Mouse (Mus musculus) left cerebral cortex, postnatal 4 days (tissue): ENCODE data around the gene Cd79b. TPM values are rescaled to one million over a fixed set of nuclear protein-coding genes. Genes with fewer than 3 reads are reported as not detected.

Experiments used
- DNase-seq: peaks from one replicate; pipeline ENCODE4 v3.0.0-alpha.2; 2022
- intact Hi-C: fragments of 180-260 bp; cut with DNase I; formaldehyde crosslinking; loops from one replicate; pipeline ENCODE4 v1.15.1; 2025
- total RNA-seq, 2 experiments: library from RNA; stranded (reverse); gene quantifications; 2 replicates each; pipeline ENCODE4 v1.2.3; 2021

The Cd79b gene
- total RNA-seq, 2 experiments from 2014 or later = 0.30 to 0.98 TPM

GRCm38 (mm10) chr11:106324858-106325257 is 10.3 kb upstream of the Cd79b start:
- intact Hi-C loops = loop anchor here (5.0 to 10.0 kb wide), 2 partner anchors 68 to 70 kb away; partner anchors contain the start of genes Ftsj3 and Psmc5
- DNase-seq = no peak

- DNase-seq = no peak
- intact Hi-C loops = no loop called here
Observed at GRCm38 (mm10) chr11:106318406-106319366, 4.1 kb upstream of the Cd79b start.

- intact Hi-C loops = no loop called here
- no peak for DNase-seq
Observed at GRCm38 (mm10) chr11:106317801-106318200, 3.2 kb upstream of the Cd79b start.

GRCm38 (mm10) chr11:106316416-106316815 is 1.9 kb upstream of the Cd79b start:
- DNase-seq = no peak
- intact Hi-C loops = no loop called here

GRCm38 (mm10) chr11:106313533-106313932 is 1.0 kb downstream of the Cd79b start:
- intact Hi-C loops = no loop called here
- DNase-seq = no peak

GRCm38 (mm10) chr11:106310123-106310522 is 4.4 kb downstream of the Cd79b start:
- DNase-seq = no peak
- intact Hi-C loops = no loop called here

GRCm38 (mm10) chr11:106308162-106308561 is 6.4 kb downstream of the Cd79b start:
- intact Hi-C loops = no loop called here
- DNase-seq = no peak

- intact Hi-C loops = no loop called here
- no peak for DNase-seq
Observed at GRCm38 (mm10) chr11:106307432-106307831, 7.1 kb downstream of the Cd79b start.

- DNase-seq = no peak
- intact Hi-C loops = no loop called here
Observed at GRCm38 (mm10) chr11:106306758-106307157, 7.8 kb downstream of the Cd79b start.

- intact Hi-C loops = no loop called here
- DNase-seq = no peak
Observed at GRCm38 (mm10) chr11:106306065-106306385, 8.5 kb downstream of the Cd79b start.

GRCm38 (mm10) chr11:106305348-106306064 is 9.1 kb downstream of the Cd79b start:
- intact Hi-C loops = no loop called here
- DNase-seq = no peak

GRCm38 (mm10) chr11:106302634-106303033 is 11.9 kb downstream of the Cd79b start:
- intact Hi-C loops = no loop called here
- peak; percentile 60 for DNase-seq

GRCm38 (mm10) chr11:106301765-106302164 is 12.8 kb downstream of the Cd79b start, which contains the start of gene Gh:
TSS of gene Gh (minus strand) at chr11:106301865.
- DNase-seq = no peak
- intact Hi-C loops = no loop called here

- intact Hi-C loops = no loop called here
- peak; percentile 77 for DNase-seq
Observed at GRCm38 (mm10) chr11:106291861-106292260, 22.7 kb downstream of the Cd79b start.

- intact Hi-C loops = no loop called here
- no peak for DNase-seq
Observed at GRCm38 (mm10) chr11:106290376-106290775, 24.2 kb downstream of the Cd79b start.

GRCm38 (mm10) chr11:106289369-106289768 is 25.2 kb downstream of the Cd79b start:
- intact Hi-C loops = no loop called here
- peak; percentile 93 for DNase-seq

GRCm38 (mm10) chr11:106286987-106287386 is 27.6 kb downstream of the Cd79b start:
- intact Hi-C loops = no loop called here
- no peak for DNase-seq

GRCm38 (mm10) chr11:106286206-106286605 is 28.4 kb downstream of the Cd79b start:
- intact Hi-C loops = no loop called here

GRCm38 (mm10) chr11:106284126-106284525 is 30.4 kb downstream of the Cd79b start:
- no peak for DNase-seq
- intact Hi-C loops = no loop called here

More at GRCm38 (mm10) chr11:106286206-106286605, 28.4 kb downstream of the Cd79b start:
- no peak for DNase-seq

- intact Hi-C loops = no loop called here
- no peak for DNase-seq
Observed at GRCm38 (mm10) chr11:106283371-106283770, 31.2 kb downstream of the Cd79b start.

- intact Hi-C loops = no loop called here
- no peak for DNase-seq
Observed at GRCm38 (mm10) chr11:106282452-106282851, 32.1 kb downstream of the Cd79b start.

GRCm38 (mm10) chr11:106276454-106276853 is 38.1 kb downstream of the Cd79b start, which contains the start of gene Tcam1:
TSS of gene Tcam1 (plus strand) at chr11:106276672.
- intact Hi-C loops = no loop called here

More at GRCm38 (mm10) chr11:106276454-106276853, 38.1 kb downstream of the Cd79b start, which contains the start of gene Tcam1:
- DNase-seq = peak; percentile 93
